Mouse (Mus musculus): ENCODE results near the gene Sdf2. TPM values are rescaled to one million over a fixed set of nuclear protein-coding genes. Genes with fewer than 3 reads are reported as not detected.

Sdf2 gene
- polyA plus RNA-seq, 1 experiment from 2014 or later, result 30.7 TPM

Other genes starting within 250 kb of the Sdf2 start
- gene Dhrs13, start 213.5 kb upstream of the Sdf2 start, polyA plus RNA-seq (2016; fragmentation: Nextera tagmentation; extraction: Ambion mirVana), result 25.4 and 26.4 TPM in 2 replicates
- 31.7 and 32.0 TPM in 2 replicates for gene Flot2, start 207.8 kb upstream of the Sdf2 start, polyA plus RNA-seq (2016; fragmentation: Nextera tagmentation; extraction: Ambion mirVana)
- gene Eral1, start 165.4 kb upstream of the Sdf2 start, polyA plus RNA-seq (2016; fragmentation: Nextera tagmentation; extraction: Ambion mirVana), result 23.2 and 25.5 TPM in 2 replicates
- gene Fam222b, start 151.1 kb upstream of the Sdf2 start, polyA plus RNA-seq (2016; fragmentation: Nextera tagmentation; extraction: Ambion mirVana), result 6.0 and 6.7 TPM in 2 replicates
- gene Traf4, start 80.2 kb upstream of the Sdf2 start, polyA plus RNA-seq (2016; fragmentation: Nextera tagmentation; extraction: Ambion mirVana), result 45.4 and 47.6 TPM in 2 replicates
- 12.2 and 13.7 TPM in 2 replicates for gene Nek8, start 69.1 kb upstream of the Sdf2 start, polyA plus RNA-seq (2016; fragmentation: Nextera tagmentation; extraction: Ambion mirVana)
- 62.6 and 67.1 TPM in 2 replicates for gene Tlcd1, start 69.0 kb upstream of the Sdf2 start, polyA plus RNA-seq (2016; fragmentation: Nextera tagmentation; extraction: Ambion mirVana)
- gene Rpl23a, start 62.2 kb upstream of the Sdf2 start, polyA plus RNA-seq (2016; fragmentation: Nextera tagmentation; extraction: Ambion mirVana), result 1,112 and 1,156 TPM in 2 replicates
- 20.3 and 24.0 TPM in 2 replicates for gene Rab34, start 57.3 kb upstream of the Sdf2 start, polyA plus RNA-seq (2016; fragmentation: Nextera tagmentation; extraction: Ambion mirVana)
- 0.31 and 0.63 TPM in 2 replicates for gene Proca1, start 52.4 kb upstream of the Sdf2 start, polyA plus RNA-seq (2016; fragmentation: Nextera tagmentation; extraction: Ambion mirVana)
- gene Supt6, start 241 bp downstream of the Sdf2 start, polyA plus RNA-seq (2016; fragmentation: Nextera tagmentation; extraction: Ambion mirVana), result 20.2 and 20.3 TPM in 2 replicates
- 52.1 and 53.8 TPM in 2 replicates for gene 2610507B11Rik, start 16.0 kb downstream of the Sdf2 start, polyA plus RNA-seq (2016; fragmentation: Nextera tagmentation; extraction: Ambion mirVana)
- gene BC030499, start 45.1 kb downstream of the Sdf2 start, polyA plus RNA-seq (2016; fragmentation: Nextera tagmentation; extraction: Ambion mirVana), result 0.22 and 0.23 TPM in 2 replicates
- gene Spag5, start 55.8 kb downstream of the Sdf2 start, polyA plus RNA-seq (2016; fragmentation: Nextera tagmentation; extraction: Ambion mirVana), result 38.6 and 40.0 TPM in 2 replicates
- gene Aldoc, start 77.2 kb downstream of the Sdf2 start, polyA plus RNA-seq (2016; fragmentation: Nextera tagmentation; extraction: Ambion mirVana), result 4.7 and 5.1 TPM in 2 replicates
- gene Pigs, start 82.7 kb downstream of the Sdf2 start, polyA plus RNA-seq (2016; fragmentation: Nextera tagmentation; extraction: Ambion mirVana), result 40.8 and 42.6 TPM in 2 replicates
- gene Unc119, start 97.7 kb downstream of the Sdf2 start, polyA plus RNA-seq (2016; fragmentation: Nextera tagmentation; extraction: Ambion mirVana), result 46.5 and 50.4 TPM in 2 replicates
- gene Foxn1, start 140.8 kb downstream of the Sdf2 start, polyA plus RNA-seq (2016; fragmentation: Nextera tagmentation; extraction: Ambion mirVana), result not detected in 2 replicates
- 0.05 TPM in 1 of 2 replicates, not detected in the other for gene Slc13a2, start 176.5 kb downstream of the Sdf2 start, polyA plus RNA-seq (2016; fragmentation: Nextera tagmentation; extraction: Ambion mirVana)
- gene Slc46a1, start 220.0 kb downstream of the Sdf2 start, polyA plus RNA-seq (2016; fragmentation: Nextera tagmentation; extraction: Ambion mirVana), result 5.7 and 6.3 TPM in 2 replicates